Mouse (Mus musculus) intestine, embryonic 14.5 days (tissue): ENCODE results near the gene Glrp1. TPM values are rescaled to one million over a fixed set of nuclear protein-coding genes. Genes with fewer than 3 reads are reported as not detected.

Source experiments
- ATAC-seq: fragments of 200-750 bp; cut with Nextera tagmentation; replicated peaks from 2 replicates; pipeline ENCODE4 v1.8.0; 2017; ENCODE audit warnings: low read depth, moderate number of reproducible peaks, moderate TSS enrichment, moderate library complexity; ENCODE audit not compliant: low FRiP score, low TSS enrichment
- DNase-seq: peaks from one replicate; pipeline ENCODE4 v3.0.0-alpha.2; 2018; ENCODE audit warnings: low spot score
- H3K27ac ChIP-seq: fragments of 300-500 bp; sonication (generic); 2 replicates; pipeline ENCODE4 v1.5.1; 2014; ENCODE audit warnings: low read depth, mild to moderate bottlenecking, control low read depth
- H3K27me3 ChIP-seq: fragments of 300-500 bp; sonication (generic); replicated peaks from 2 replicates; pipeline ENCODE4 v1.6.1; 2014; ENCODE audit warnings: low read length, control low read depth; ENCODE audit not compliant: control insufficient read depth, insufficient read depth
- H3K36me3 ChIP-seq: fragments of 300-500 bp; sonication (generic); 2 replicates; pipeline ENCODE4 v1.6.1; 2014; ENCODE audit warnings: low read length, control low read depth; ENCODE audit not compliant: control insufficient read depth, insufficient read depth
- H3K4me1 ChIP-seq: fragments of 300-500 bp; sonication (generic); replicated peaks from 2 replicates; pipeline ENCODE4 v1.6.1; 2014; ENCODE audit warnings: low read length, control low read depth, mixed read lengths; ENCODE audit not compliant: control insufficient read depth, insufficient read depth
- H3K4me2 ChIP-seq: fragments of 300-500 bp; sonication (generic); 2 replicates; pipeline ENCODE4 v1.6.1; 2014; ENCODE audit warnings: low read length
- H3K4me3 ChIP-seq: fragments of 300-500 bp; sonication (generic); 2 replicates; pipeline ENCODE4 v1.5.1; 2014; ENCODE audit warnings: low read depth, low read length, control low read depth, mixed read lengths
- H3K9ac ChIP-seq: fragments of 300-500 bp; sonication (generic); 2 replicates; pipeline ENCODE4 v1.6.1; 2014; ENCODE audit warnings: mild to moderate bottlenecking, low read length
- H3K9me3 ChIP-seq: fragments of 300-500 bp; sonication (generic); 2 replicates; pipeline ENCODE4 v1.6.1; 2016; ENCODE audit warnings: low read length, control low read depth; ENCODE audit not compliant: control insufficient read depth
- WGBS: fragments of 180-500 bp; shearing (Covaris S2); extraction: QIAGEN DNeasy Blood & Tissue Kit; methylation state at CpG from one replicate; pipeline ENCODE4 v1.1.7; 2014; 5-methylcytosine and 5-hydroxymethylcytosine counted together
- polyA plus RNA-seq: library from polyadenylated mRNA; unstranded; fragments of >200 nt; fragmentation: Nextera tagmentation; extraction: Ambion mirVana; gene quantifications from 2 replicates; pipeline ENCODE4 v1.2.1, GENCODE M21; 2014

The Glrp1 gene
- polyA plus RNA-seq, 1 experiment from 2014 or later: not detected

DNA sequence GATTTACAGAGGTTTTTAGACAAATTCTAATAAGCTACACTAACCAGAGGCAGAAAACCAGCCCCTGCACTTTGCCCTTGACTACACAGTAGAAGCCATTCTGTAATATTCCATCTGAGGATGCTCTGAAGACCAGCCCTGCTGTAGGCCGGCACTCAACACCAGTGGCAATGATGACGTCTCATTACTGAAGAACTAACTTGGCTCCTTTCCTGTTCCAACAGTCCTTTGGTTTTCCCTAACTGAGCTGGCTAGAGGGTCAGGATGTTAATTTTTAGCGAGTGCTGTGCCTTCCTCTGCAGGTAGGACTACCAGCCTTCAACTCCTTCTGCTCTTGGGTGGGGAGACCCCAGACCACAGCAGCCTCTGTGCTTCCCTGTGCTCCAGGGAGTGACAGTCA lies 55.2 kb downstream of the Glrp1 start:
- Histone ChIP-seq H3K27ac (no peak overlapping the region), H3K4me3 (no peak overlapping the region), H3K9ac (no peak overlapping the region), H3K9me3 (no peaks in the 10 kb centered on the region), H3K36me3 (no peaks in the 10 kb centered on the region), H3K4me2 (no peak overlapping the region), H3K27me3 (no peaks in the 10 kb centered on the region), H3K4me1 (no peaks in the 10 kb centered on the region)
- 53% methylated on average over 3 of the region's 3 CpGs for WGBS
- ATAC-seq: no peak
- DNase-seq: no peak

DNA sequence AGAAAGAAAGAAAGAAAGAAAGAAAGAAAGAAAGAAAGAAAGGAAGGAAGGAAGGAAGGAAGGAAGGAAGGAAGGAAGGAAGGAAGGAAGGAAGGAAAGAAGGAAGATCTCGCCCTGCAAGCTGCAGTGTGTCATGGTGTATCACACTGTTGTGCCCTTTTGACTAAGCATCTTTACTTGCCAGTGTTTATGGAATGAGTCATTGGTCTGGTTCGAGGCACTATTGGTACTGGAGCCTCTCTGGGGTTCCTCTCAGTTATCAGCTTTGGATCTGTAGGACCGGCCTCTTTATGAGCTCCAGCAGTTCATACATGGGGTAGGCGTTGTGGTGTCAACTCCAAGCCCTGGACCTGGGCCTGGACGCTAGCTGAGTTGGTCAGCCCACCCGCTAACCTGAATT lies 57.7 kb downstream of the Glrp1 start:
- H3K9ac ChIP-seq: no peak overlapping the region
- H3K4me3 ChIP-seq: no peak overlapping the region
- H3K4me2 ChIP-seq: no peak overlapping the region
- no peaks in the 10 kb centered on the region for H3K4me1 ChIP-seq
- H3K36me3 ChIP-seq: no peaks in the 10 kb centered on the region
- no peaks in the 10 kb centered on the region for H3K27me3 ChIP-seq
- H3K9me3 ChIP-seq: no peaks in the 10 kb centered on the region
- DNase-seq: no peak
- no peak overlapping the region for H3K27ac ChIP-seq
- no peak for ATAC-seq
- 73% methylated on average over 6 of the region's 6 CpGs for WGBS

DNA sequence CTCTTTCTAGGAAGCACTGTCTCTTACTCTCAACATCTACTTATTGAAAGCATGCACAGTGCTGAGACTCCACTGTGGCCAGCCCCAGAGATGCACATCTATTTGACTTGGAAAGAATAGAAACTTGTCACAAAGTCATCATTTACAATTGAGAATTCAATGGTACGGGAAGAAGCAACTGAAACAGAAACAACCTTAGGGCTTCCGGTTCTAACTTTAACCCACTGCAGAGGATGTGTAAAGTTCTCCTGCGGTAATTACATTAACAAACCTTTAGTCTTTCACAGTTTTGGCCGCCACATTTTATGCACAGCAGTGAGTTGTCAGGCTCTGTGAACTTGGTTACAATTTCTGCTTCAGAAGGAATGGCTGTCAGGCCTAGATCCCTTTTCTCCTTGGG lies 59.2 kb downstream of the Glrp1 start:
- 66% methylated on average over 4 of the region's 4 CpGs for WGBS
- no peaks in the 10 kb centered on the region for H3K9me3 ChIP-seq

More for the DNA sequence above, 59.2 kb downstream of the Glrp1 start:
- no peak for ATAC-seq
- no peak for DNase-seq
- no peaks in the 10 kb centered on the region for H3K4me1 ChIP-seq
- no peak overlapping the region for H3K27ac ChIP-seq
- H3K4me3 ChIP-seq: no peak overlapping the region
- no peak overlapping the region for H3K4me2 ChIP-seq
- H3K27me3 ChIP-seq: no peaks in the 10 kb centered on the region
- no peaks in the 10 kb centered on the region for H3K36me3 ChIP-seq
- no peak overlapping the region for H3K9ac ChIP-seq

Other genes starting within 250 kb of the Glrp1 start
- 182 and 203 TPM in 2 replicates for gene Hjurp, start 232.4 kb downstream of the Glrp1 start, polyA plus RNA-seq
- gene Trpm8, start 232.4 kb downstream of the Glrp1 start, polyA plus RNA-seq: not detected in 2 replicates
- 0.20 and 0.88 TPM in 2 replicates for gene Spp2, start 103.1 kb downstream of the Glrp1 start, polyA plus RNA-seq
- gene Arl4c, start 192.2 kb upstream of the Glrp1 start, polyA plus RNA-seq: 4.2 and 4.3 TPM in 2 replicates